Mouse (Mus musculus) erythroblast, adult 5-6 weeks (primary cell): ENCODE results near the gene Pla2g2d. TPM values are rescaled to one million over a fixed set of nuclear protein-coding genes. Genes with fewer than 3 reads are reported as not detected.

ENCODE experiments used
- ATAC-seq: replicated peaks from 2 replicates; pipeline ENCODE4 v1.8.0; 2016; ENCODE audit warnings: moderate number of reproducible peaks, mild to moderate bottlenecking, moderate TSS enrichment, inconsistent platforms; ENCODE audit not compliant: poor library complexity, low FRiP score, severe bottlenecking
- total RNA-seq, 2 experiments: library from RNA; stranded (forward) in 1 of 2; stranded (reverse) in 1 of 2; fragments of 150-400 nt in 1 of 2; fragments of 200-764, 138-1000 nt in 1 of 2; gene quantifications; 2 replicates each; pipeline versions ENCODE4 v1.2.3 to v1.2.4; 2015 to 2017; ENCODE audit warnings: low replicate concordance in 2 of 2

The Pla2g2d gene
- total RNA-seq, 2 experiments from 2014 or later, result 0.26 TPM; not detected in 1

GRCm38 (mm10) chr4:138777417-138778407, 2.2 kb downstream of the Pla2g2d start:
- ATAC-seq, result no peak

- no peak for ATAC-seq
Measured at GRCm38 (mm10) chr4:138780300-138780699, 4.8 kb downstream of the Pla2g2d start.

GRCm38 (mm10) chr4:138782098-138782497, 6.6 kb downstream of the Pla2g2d start:
- no peak for ATAC-seq

GRCm38 (mm10) chr4:138785721-138786120, 10.2 kb downstream of the Pla2g2d start:
- no peak for ATAC-seq

- no peak for ATAC-seq
Measured at GRCm38 (mm10) chr4:138786141-138786540, 10.6 kb downstream of the Pla2g2d start.

GRCm38 (mm10) chr4:138788381-138788780, 12.8 kb downstream of the Pla2g2d start:
- no peak for ATAC-seq

GRCm38 (mm10) chr4:138791452-138791851, 15.9 kb downstream of the Pla2g2d start:
- no peak for ATAC-seq

GRCm38 (mm10) chr4:138792599-138792998, 17.1 kb downstream of the Pla2g2d start:
- ATAC-seq, result no peak

GRCm38 (mm10) chr4:138793276-138793675, 17.7 kb downstream of the Pla2g2d start:
- ATAC-seq, result no peak

- no peak for ATAC-seq
Measured at GRCm38 (mm10) chr4:138794344-138794743, 18.8 kb downstream of the Pla2g2d start.

- no peak for ATAC-seq
Measured at GRCm38 (mm10) chr4:138796513-138797216, 21.1 kb downstream of the Pla2g2d start.

- ATAC-seq, result no peak
Measured at GRCm38 (mm10) chr4:138797217-138797570, 21.7 kb downstream of the Pla2g2d start.

- no peak for ATAC-seq
Measured at GRCm38 (mm10) chr4:138800134-138800744, 24.7 kb downstream of the Pla2g2d start.

GRCm38 (mm10) chr4:138801631-138802030, 26.1 kb downstream of the Pla2g2d start:
- no peak for ATAC-seq

GRCm38 (mm10) chr4:138802917-138803316, 27.4 kb downstream of the Pla2g2d start:
- ATAC-seq, result no peak

- ATAC-seq, result no peak
Measured at GRCm38 (mm10) chr4:138805248-138805647, 29.7 kb downstream of the Pla2g2d start.

- no peak for ATAC-seq
Measured at GRCm38 (mm10) chr4:138806160-138806559, 30.6 kb downstream of the Pla2g2d start.

- no peak for ATAC-seq
Measured at GRCm38 (mm10) chr4:138806920-138807541, 31.5 kb downstream of the Pla2g2d start.

- no peak for ATAC-seq
Measured at GRCm38 (mm10) chr4:138816166-138816565, 40.6 kb downstream of the Pla2g2d start.

GRCm38 (mm10) chr4:138817736-138818135, 42.2 kb downstream of the Pla2g2d start:
- ATAC-seq, result no peak
